Mouse (Mus musculus) layer of hippocampus, adult 9-10 months (tissue): Measurements from ENCODE around the gene A530064D06Rik.
"Not testable (repeated sequence)": the region's sequence is repeated elsewhere in the genome, so short reads cannot be mapped to it uniquely, and the experiment has no call there.

Experiments used
- DNase-seq: peaks from one replicate; pipeline ENCODE4 v3.0.0; 2022; ENCODE audit warnings: low spot score

Gene A530064D06Rik

DNA sequence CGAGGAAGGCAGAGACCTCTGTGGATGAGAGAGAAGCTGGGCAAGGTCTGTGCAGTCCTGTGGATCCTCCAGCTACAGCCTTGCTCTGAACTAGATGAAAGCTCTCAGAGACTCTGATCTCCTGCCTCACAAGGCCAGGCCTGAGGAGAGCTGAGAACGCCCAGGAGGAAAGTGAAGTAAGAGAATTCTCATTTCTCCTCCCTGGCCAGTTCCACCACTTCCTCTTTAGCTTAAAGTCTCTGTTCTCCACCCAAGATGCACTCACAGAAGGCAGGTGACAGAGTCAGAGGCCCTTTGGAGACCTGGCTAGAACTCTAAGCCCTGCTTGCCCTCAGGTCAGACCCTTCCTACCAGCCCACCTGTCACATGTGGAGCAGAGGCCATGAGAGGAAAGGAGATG lies at the start of gene A530064D06Rik:
Gene A530064D06Rik, minus strand, starts transcription at position 173 of the 400 bp plus-strand sequence.
- DNase-seq, result not testable (repeated sequence)

DNA sequence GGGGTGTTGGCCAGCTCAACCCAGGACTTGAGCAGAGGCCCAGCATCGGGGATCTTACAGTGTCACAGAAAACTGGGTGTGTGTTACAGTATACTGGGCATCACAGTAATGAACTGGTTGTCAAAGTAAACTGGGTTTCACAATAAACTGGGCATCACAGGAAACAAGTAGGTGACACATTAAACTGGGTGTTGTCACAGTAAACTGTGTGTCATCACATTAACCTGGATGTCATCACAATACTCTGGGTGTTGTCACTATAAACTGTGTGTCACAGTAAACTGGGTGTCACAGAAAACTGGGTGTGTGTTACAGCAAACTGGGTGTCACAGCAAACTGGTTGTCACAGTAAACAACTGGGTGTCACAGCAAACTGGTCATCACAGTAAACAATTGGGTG lies 48.4 kb upstream of the A530064D06Rik start:
- no peak for DNase-seq

- DNase-seq, result no peak
These were observed 46.4 kb upstream of the A530064D06Rik start for GRCm38 (mm10) chr17:48213511-48213910.

DNA sequence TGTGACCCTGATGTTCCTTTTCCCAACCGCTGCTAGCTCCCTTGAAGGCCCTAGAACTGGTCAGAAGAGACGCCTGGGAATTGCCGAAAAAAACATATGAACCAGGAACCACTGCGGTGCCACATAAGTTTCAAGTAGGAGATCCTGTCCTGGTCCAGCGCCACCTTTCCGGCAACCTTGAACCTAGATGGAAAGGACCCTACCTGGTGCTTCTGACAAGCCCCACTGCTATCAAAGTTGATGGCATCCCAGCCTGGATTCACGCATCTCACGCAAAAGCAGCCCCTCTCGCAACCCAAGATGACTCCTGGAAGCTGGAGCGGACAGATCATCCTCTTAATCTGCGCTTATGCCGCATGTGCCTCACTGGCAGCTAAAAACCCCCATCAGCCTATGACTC lies 45.5 kb upstream of the A530064D06Rik start:
- no peak for DNase-seq

DNA sequence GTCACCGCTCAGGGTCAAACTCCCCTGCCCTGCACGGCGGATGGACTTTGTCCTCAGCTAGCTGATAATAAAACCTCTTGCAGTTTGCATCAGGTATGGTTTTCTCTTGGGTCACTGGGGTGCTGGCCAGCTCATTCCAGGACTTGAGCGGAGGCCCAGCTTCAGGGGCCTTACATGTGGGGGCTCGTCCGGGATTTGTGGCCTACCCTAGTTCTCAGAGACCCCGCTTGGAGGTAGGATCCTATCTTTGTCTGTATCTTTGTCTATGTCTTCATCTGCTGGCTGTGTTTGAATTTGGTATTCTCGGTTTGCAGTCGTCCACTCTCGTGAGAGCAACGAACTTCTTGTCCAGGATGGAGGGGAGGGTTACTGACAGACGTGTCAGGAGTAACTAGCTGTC lies 36.0 kb upstream of the A530064D06Rik start:
- no peak for DNase-seq

- no peak for DNase-seq
These were observed 25.3 kb upstream of the A530064D06Rik start for GRCm38 (mm10) chr17:48192366-48192765.

GRCm38 (mm10) chr17:48185252-48185651 lies 18.2 kb upstream of the A530064D06Rik start:
- DNase-seq, result no peak

GRCm38 (mm10) chr17:48157382-48158076 lies 9.5 kb downstream of the A530064D06Rik start:
- no peak for DNase-seq

GRCm38 (mm10) chr17:48146120-48146519 lies 21.0 kb downstream of the A530064D06Rik start, which contains the start of gene 9830107B12Rik:
9830107B12Rik (minus strand) TSS chr17:48146268.
- no peak for DNase-seq

- DNase-seq, result no peak
These were observed 34.3 kb downstream of the A530064D06Rik start for GRCm38 (mm10) chr17:48132810-48133209.

DNA sequence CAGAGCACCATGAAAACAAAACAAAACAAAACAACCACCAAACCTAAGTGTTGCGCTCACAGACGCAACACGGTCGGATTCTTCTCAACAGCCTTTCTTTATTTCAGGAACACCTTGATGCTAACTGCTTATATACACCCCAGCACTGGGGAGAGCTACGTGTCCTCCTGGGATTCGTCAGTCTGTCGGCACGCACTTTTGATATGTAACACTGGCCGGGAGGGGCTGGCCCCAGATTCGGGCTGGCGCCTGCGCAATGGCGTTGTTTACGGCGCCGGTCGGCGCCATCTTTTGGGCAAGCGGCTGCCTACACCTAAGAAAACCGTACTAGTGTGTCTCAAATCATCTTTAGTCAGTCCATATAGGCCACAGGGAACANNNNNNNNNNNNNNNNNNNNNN lies 46.6 kb downstream of the A530064D06Rik start:
- no peak for DNase-seq

GRCm38 (mm10) chr17:48119656-48120055 lies 47.4 kb downstream of the A530064D06Rik start:
- peak; percentile 44 for DNase-seq

GRCm38 (mm10) chr17:48118570-48118969 lies 48.5 kb downstream of the A530064D06Rik start:
- no peak for DNase-seq

GRCm38 (mm10) chr17:48110547-48111287 lies 56.4 kb downstream of the A530064D06Rik start:
- no peak for DNase-seq

GRCm38 (mm10) chr17:48108520-48108919 lies 58.6 kb downstream of the A530064D06Rik start:
- DNase-seq, result no peak

GRCm38 (mm10) chr17:48107862-48108261 lies 59.2 kb downstream of the A530064D06Rik start:
- DNase-seq, result no peak

DNA sequence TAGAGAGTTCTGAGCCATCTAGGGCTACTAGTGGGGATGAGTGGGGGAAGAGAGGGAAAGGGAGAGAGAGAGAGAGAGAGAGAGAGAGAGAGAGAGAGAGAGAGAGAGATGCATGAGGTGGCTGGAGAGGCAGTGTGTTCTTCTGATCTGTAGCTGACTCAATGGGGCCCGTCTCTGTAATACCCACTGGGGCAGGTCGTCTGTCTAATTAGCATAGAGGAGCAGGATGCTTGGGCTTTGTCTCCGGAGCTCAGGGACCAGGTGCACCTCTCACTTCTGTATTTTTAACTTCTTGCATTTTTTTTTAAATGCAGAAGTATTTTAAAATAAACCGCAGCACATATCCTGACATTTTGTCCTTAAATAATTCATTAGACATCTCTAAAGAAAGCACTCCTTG lies 59.7 kb downstream of the A530064D06Rik start:
- no peak for DNase-seq

DNA sequence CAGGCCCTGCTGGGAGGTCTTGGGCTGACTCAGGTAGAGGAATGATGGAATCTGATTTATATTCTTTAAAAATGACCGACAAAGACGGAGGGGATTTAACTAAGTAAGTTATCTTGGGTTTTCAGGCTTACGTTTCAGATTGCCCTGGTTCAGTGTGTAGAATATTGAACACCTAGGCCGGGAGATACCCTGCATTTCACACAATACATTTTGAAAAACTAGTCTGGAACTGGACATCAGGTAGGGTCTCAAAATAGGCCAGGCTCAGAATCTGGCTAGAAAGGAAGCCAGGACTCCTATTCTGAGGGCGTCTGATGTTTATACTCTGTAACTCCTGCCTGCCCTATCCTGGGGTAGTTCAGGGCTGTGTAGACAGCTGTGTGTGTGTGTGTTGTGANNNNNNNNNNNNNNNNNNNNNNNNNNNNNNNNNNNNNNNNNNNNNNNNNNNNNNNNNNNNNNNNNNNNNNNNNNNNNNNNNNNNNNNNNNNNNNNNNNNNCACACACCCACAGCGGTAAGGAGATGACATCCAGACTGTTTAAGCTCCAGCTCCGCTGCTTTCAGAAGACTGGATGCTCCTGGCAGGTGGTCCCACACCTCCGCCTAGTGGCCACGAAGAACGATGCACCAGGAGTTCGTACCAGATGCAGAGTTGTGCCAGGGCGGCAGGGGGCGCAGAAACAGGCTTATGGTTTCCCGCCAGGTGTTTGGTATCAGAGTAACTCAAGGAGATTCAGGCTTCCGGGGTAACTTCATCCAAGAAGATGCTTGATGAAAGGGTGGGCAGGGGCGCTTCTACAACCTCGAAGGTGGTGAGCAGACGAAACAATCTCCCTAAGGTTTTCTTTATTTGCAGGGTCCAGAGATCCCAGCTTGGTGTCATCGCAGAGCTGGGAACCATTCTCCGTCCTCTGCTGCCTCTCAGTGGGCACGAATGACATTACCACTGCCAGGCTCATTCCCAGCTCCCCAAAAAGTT lies 66.3 kb downstream of the A530064D06Rik start:
- peak; percentile 82 for DNase-seq

DNA sequence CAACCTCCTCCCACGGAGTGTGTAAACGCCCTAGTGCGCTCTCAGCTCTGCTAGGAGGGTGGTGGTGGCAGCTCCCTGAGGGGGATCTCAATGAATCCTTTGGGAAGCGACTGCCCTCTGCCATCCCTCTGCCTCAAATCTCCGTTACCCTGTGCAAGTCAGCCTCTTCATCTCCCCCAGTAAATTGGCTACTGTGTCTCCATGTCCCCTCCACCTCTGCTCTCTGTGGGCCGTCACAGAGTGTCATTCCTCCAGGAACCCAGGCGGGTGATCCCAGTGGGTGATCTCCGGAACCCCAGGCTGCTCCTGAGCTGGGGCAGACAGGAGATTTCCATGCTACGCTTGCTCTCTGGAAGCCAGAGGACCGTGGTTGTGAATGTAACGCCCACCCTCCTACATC lies 67.8 kb downstream of the A530064D06Rik start:
- no peak for DNase-seq
